Mouse (Mus musculus): ENCODE data around the gene Arhgap35.
A peak's percentile ranks its signal among the peaks of the same experiment; 100 is the strongest.
"Not testable (repeated sequence)": the region's sequence is repeated elsewhere in the genome, so short reads cannot be mapped to it uniquely, and the experiment has no call there.

Gene Arhgap35

GRCm38 (mm10) chr7:16614888-16615715 lies at the start of gene Arhgap35:
TSS of gene Arhgap35 (minus strand) at chr7:16614993.
- DNase-seq (ENCODE audit: low read depth, low spot score), result peak; percentile 100

- DNase-seq (ENCODE audit: low read depth, low spot score), result no peak
These were observed 29.5 kb upstream of the Arhgap35 start for GRCm38 (mm10) chr7:16644260-16644659.

GRCm38 (mm10) chr7:16643106-16643505 lies 28.3 kb upstream of the Arhgap35 start:
- DNase-seq (ENCODE audit: low read depth, low spot score), result not testable (repeated sequence)

- peak; percentile 40 for DNase-seq (ENCODE audit: low read depth, low spot score)
These were observed 24.2 kb upstream of the Arhgap35 start for GRCm38 (mm10) chr7:16639028-16639427.

GRCm38 (mm10) chr7:16635116-16635515 lies 20.3 kb upstream of the Arhgap35 start:
- no peak for DNase-seq (ENCODE audit: low read depth, low spot score)

GRCm38 (mm10) chr7:16633913-16634312 lies 19.1 kb upstream of the Arhgap35 start:
- DNase-seq (ENCODE audit: low read depth, low spot score), result not testable (repeated sequence)

- no peak for DNase-seq (ENCODE audit: low read depth, low spot score)
These were observed 17.1 kb upstream of the Arhgap35 start for GRCm38 (mm10) chr7:16631932-16632331.

GRCm38 (mm10) chr7:16631025-16631424 lies 16.2 kb upstream of the Arhgap35 start:
- no peak for DNase-seq (ENCODE audit: low read depth, low spot score)

GRCm38 (mm10) chr7:16629598-16630296 lies 15.0 kb upstream of the Arhgap35 start:
- DNase-seq (ENCODE audit: low read depth, low spot score), result peak; percentile 82

GRCm38 (mm10) chr7:16628096-16628771 lies 13.4 kb upstream of the Arhgap35 start:
- peak; percentile 87 for DNase-seq (ENCODE audit: low read depth, low spot score)

GRCm38 (mm10) chr7:16623687-16624086 lies 8.9 kb upstream of the Arhgap35 start:
- DNase-seq (ENCODE audit: low read depth, low spot score), result no peak

- DNase-seq (ENCODE audit: low read depth, low spot score), result no peak
These were observed 8.3 kb upstream of the Arhgap35 start for GRCm38 (mm10) chr7:16623131-16623530.

- no peak for DNase-seq (ENCODE audit: low read depth, low spot score)
These were observed 6.4 kb upstream of the Arhgap35 start for GRCm38 (mm10) chr7:16621066-16621622.

- peak; percentile 80 for DNase-seq (ENCODE audit: low read depth, low spot score)
These were observed 3.9 kb upstream of the Arhgap35 start for GRCm38 (mm10) chr7:16618661-16619211.

GRCm38 (mm10) chr7:16617045-16617444 lies 2.3 kb upstream of the Arhgap35 start:
- peak; percentile 78 for DNase-seq (ENCODE audit: low read depth, low spot score)

- DNase-seq (ENCODE audit: low read depth, low spot score), result peak; percentile 55
These were observed 464 bp downstream of the Arhgap35 start for GRCm38 (mm10) chr7:16614171-16614887.

GRCm38 (mm10) chr7:16613461-16614170 lies 1.2 kb downstream of the Arhgap35 start:
- peak; percentile 49 for DNase-seq (ENCODE audit: low read depth, low spot score)

GRCm38 (mm10) chr7:16610345-16610744 lies 4.4 kb downstream of the Arhgap35 start:
- DNase-seq (ENCODE audit: low read depth, low spot score), result no peak

- no peak for DNase-seq (ENCODE audit: low read depth, low spot score)
These were observed 5.8 kb downstream of the Arhgap35 start for GRCm38 (mm10) chr7:16608961-16609360.

GRCm38 (mm10) chr7:16608046-16608445 lies 6.7 kb downstream of the Arhgap35 start:
- DNase-seq (ENCODE audit: low read depth, low spot score), result peak; percentile 39
